27 mouse cellular contexts compared by ENCODE assay signal in genomic region chr17:12851689-12852088, GRCm38 (mm10). TPM values are rescaled to one million over a fixed set of nuclear protein-coding genes. Genes with fewer than 3 reads are reported as not detected.
DNase-seq lines count a peak whose midpoint lies in the region; ATAC-seq lines count a peak whose summit lies in the region.
"Had no signal": no experiment of that assay in that cellular context is flagged by ENCODE, and none has a peak within 500 bp of the region (broad histone marks: within the 10 kb centered on the region; RNA-seq: fewer than 3 reads in every experiment).

No protein-coding gene starts in this region.

- 84% methylated on average over 11 of the region's 11 CpGs for WGBS in midbrain, embryonic 13.5 days

- intact Hi-C loops in left cerebral cortex, postnatal 25 days (cut with DNase I), result loop anchor here (5.0 kb wide), 1 partner anchor 429 kb away; no protein-coding TSS in a partner anchor
- intact Hi-C loops in left cerebral cortex, postnatal 4 days (cut with DNase I), result no loop called here
- intact Hi-C loops in heart, postnatal 10 days (cut with DNase I), result no loop called here

- peak; percentile 64 to 75 for DNase-seq in left cerebral cortex, postnatal 25 days (ENCODE audit: low spot score in 2 of 2)
- DNase-seq in left cerebral cortex, postnatal 4 days, result no peak
- peak; percentile 66 for DNase-seq in layer of hippocampus, adult 11-12 months (ENCODE audit: low spot score)
- peak; percentile 78 for DNase-seq in layer of hippocampus, adult 9-11 months
- peak; percentile 52 for DNase-seq in right cerebral cortex, postnatal 25 days
- DNase-seq in heart, postnatal 10 days, result no peak
- DNase-seq: adrenal gland, postnatal 36 days; cerebellum, adult 8-10 months; heart, postnatal 36 days; kidney, adult 9 months; kidney, postnatal 4 days; lung, embryonic 14.5 days; lung, postnatal 36 days; thymus, adult 2 months had no signal

- no peaks in the 10 kb centered on the region for H3K36me3 ChIP-seq in midbrain, embryonic 13.5 days
- H3K36me3 ChIP-seq: embryonic facial prominence, embryonic 12.5 days; forebrain, embryonic 15.5 days; heart, embryonic 13.5 days; limb, embryonic 12.5 days; liver, embryonic 12.5 days had no signal

- no peaks in the 10 kb centered on the region for H3K9me3 ChIP-seq in midbrain, embryonic 13.5 days
- H3K9me3 ChIP-seq: embryonic facial prominence, embryonic 12.5 days; forebrain, embryonic 15.5 days; heart, embryonic 13.5 days; limb, embryonic 12.5 days; liver, embryonic 12.5 days had no signal

- no peaks in the 10 kb centered on the region for H3K27me3 ChIP-seq in midbrain, embryonic 13.5 days
- H3K27me3 ChIP-seq: embryonic facial prominence, embryonic 12.5 days; forebrain, embryonic 15.5 days; limb, embryonic 12.5 days had no signal

- no peak overlapping the region for H3K4me3 ChIP-seq in midbrain, embryonic 13.5 days (replicated peaks)
- H3K4me3 ChIP-seq: embryonic facial prominence, embryonic 12.5 days; erythroblast, embryonic 14.5 days; forebrain, embryonic 15.5 days; heart, embryonic 13.5 days; limb, embryonic 12.5 days; liver, embryonic 12.5 days had no signal

- no peak for ATAC-seq in midbrain, embryonic 13.5 days
- ATAC-seq: forebrain, embryonic 15.5 days; liver, embryonic 12.5 days had no signal

- no peaks in the 10 kb centered on the region for H3K4me1 ChIP-seq in midbrain, embryonic 13.5 days (replicated peaks)
- H3K4me1 ChIP-seq: embryonic facial prominence, embryonic 12.5 days; forebrain, embryonic 15.5 days; liver, embryonic 12.5 days had no signal

- no peak overlapping the region for H3K9ac ChIP-seq in midbrain, embryonic 13.5 days (replicated peaks)
- H3K9ac ChIP-seq: embryonic facial prominence, embryonic 12.5 days; forebrain, embryonic 15.5 days; heart, embryonic 13.5 days; hindbrain, embryonic 14.5 days; limb, embryonic 12.5 days; liver, embryonic 12.5 days; lung, embryonic 14.5 days had no signal

- no peak overlapping the region for H3K4me2 ChIP-seq in midbrain, embryonic 13.5 days (replicated peaks)
- H3K4me2 ChIP-seq: embryonic facial prominence, embryonic 12.5 days; forebrain, embryonic 15.5 days; heart, embryonic 13.5 days; hindbrain, embryonic 14.5 days; limb, embryonic 12.5 days; liver, embryonic 12.5 days; lung, embryonic 14.5 days had no signal

- no peak overlapping the region for H3K27ac ChIP-seq in midbrain, embryonic 13.5 days
- H3K27ac ChIP-seq: embryonic facial prominence, embryonic 12.5 days; forebrain, embryonic 15.5 days; heart, embryonic 13.5 days; hindbrain, embryonic 14.5 days; limb, embryonic 12.5 days; liver, embryonic 12.5 days had no signal

RNA-seq across cellular contexts. Expression of gene Mas1, which starts 16.3 kb away (rescaled TPM):
- total RNA-seq in left cerebral cortex, postnatal 25 days (2021), result 10 to 100 TPM; 37.2 to 39.0 TPM
- 1 to 10 TPM; 3.4 to 9.2 TPM for total RNA-seq in left cerebral cortex, postnatal 4 days (2021)
- polyA plus RNA-seq in midbrain, embryonic 13.5 days (2015; fragmentation: Nextera tagmentation; extraction: Ambion mirVana), result not detected in 2 replicates
- under 1 TPM; 0.22 to 0.50 TPM for total RNA-seq in heart, postnatal 10 days (2021)
- total RNA-seq: adrenal gland, postnatal 36 days; common myeloid progenitor, adult 5-6 weeks; granulocyte monocyte progenitor cell, adult 5-6 weeks had no signal
- polyA plus RNA-seq: C2C12; erythroblast, embryonic 14.5 days had no signal

RNA-seq across cellular contexts. Expression of gene Mrgprh, which starts 24.1 kb away (rescaled TPM):
- total RNA-seq in left cerebral cortex, postnatal 25 days (2021), result under 1 TPM in 1 of 2 experiments, not detected in 1; 0.37 TPM
- not detected for total RNA-seq in left cerebral cortex, postnatal 4 days (2021)
- polyA plus RNA-seq in midbrain, embryonic 13.5 days (2015; fragmentation: Nextera tagmentation; extraction: Ambion mirVana), result not detected in 2 replicates
- total RNA-seq in heart, postnatal 10 days (2021), result 1 to 10 TPM; 1.9 to 2.1 TPM
- total RNA-seq: common myeloid progenitor, adult 5-6 weeks; granulocyte monocyte progenitor cell, adult 5-6 weeks had no signal
- polyA plus RNA-seq: C2C12; erythroblast, embryonic 14.5 days; forebrain, embryonic 15.5 days; heart, embryonic 13.5 days; hindbrain, embryonic 14.5 days; intestine, embryonic 14.5 days; liver, embryonic 12.5 days; lung, embryonic 14.5 days; neural tube, embryonic 11.5 days had no signal

RNA-seq across cellular contexts. Expression of gene Pnldc1, which starts 58.3 kb away (rescaled TPM):
- 1 to 10 TPM; 2.3 to 2.7 TPM for total RNA-seq in left cerebral cortex, postnatal 25 days (2021)
- 1 to 10 TPM; 2.5 to 3.8 TPM for total RNA-seq in left cerebral cortex, postnatal 4 days (2021)
- 1.5 and 2.0 TPM in 2 replicates for polyA plus RNA-seq in midbrain, embryonic 13.5 days (2015; fragmentation: Nextera tagmentation; extraction: Ambion mirVana)
- 1 to 10 TPM; 1.3 to 1.5 TPM for total RNA-seq in heart, postnatal 10 days (2021)
- total RNA-seq: common myeloid progenitor, adult 5-6 weeks had no signal

Comparison
In these comparisons a context has a peak if more than half of its experiments do, and no peak if none do; other contexts are left out.
1. DNase-seq: peak in left cerebral cortex, postnatal 25 days (2 of 2), layer of hippocampus, adult 11-12 months (single experiment), layer of hippocampus, adult 9-11 months (single experiment) and right cerebral cortex, postnatal 25 days (single experiment); none in left cerebral cortex, postnatal 4 days (single experiment) and heart, postnatal 10 days (0 of 2).